ENCODE assay signal across 9 mouse cellular contexts in genomic region chr2:76618078-76618477, GRCm38 (mm10). TPM values are rescaled to one million over a fixed set of nuclear protein-coding genes. Genes with fewer than 3 reads are reported as not detected.
DNase-seq lines count a peak whose midpoint lies in the region; ATAC-seq and TF ChIP-seq lines count a peak whose summit lies in the region.
"Had no signal": no experiment of that assay in that cellular context is flagged by ENCODE, and none has a peak within 500 bp of the region (broad histone marks: within the 10 kb centered on the region; RNA-seq: fewer than 3 reads in every experiment).

No protein-coding gene starts in this region.

- H3K9ac ChIP-seq in limb, embryonic 11.5 days (ENCODE audit: low read length): no peak overlapping the region
- H3K9ac ChIP-seq: limb, embryonic 15.5 days had no signal

- no peak overlapping the region for H3K4me3 ChIP-seq in limb, embryonic 11.5 days (ENCODE audit: low read depth, low read length)
- no peak overlapping the region for H3K4me3 ChIP-seq in limb, embryonic 10.5 days
- H3K4me3 ChIP-seq in G1E (ENCODE audit: low read depth, low read length): no peak overlapping the region
- H3K4me3 ChIP-seq: limb, embryonic 15.5 days had no signal

- no peak for TF ChIP-seq CTCF in G1E (IDR thresholded peaks at IDR 0.05; ENCODE audit: low read depth, low read length)

- 52% methylated on average over 1 of the region's 1 CpGs for WGBS in limb, embryonic 11.5 days
- WGBS in limb, embryonic 10.5 days: 61% methylated on average over 1 of the region's 1 CpGs

- no peaks in the 10 kb centered on the region for H3K36me3 ChIP-seq in limb, embryonic 11.5 days (ENCODE audit: control insufficient read depth, insufficient read depth, low read length)
- H3K36me3 ChIP-seq in limb, embryonic 10.5 days: peaks cover 7% of the 10 kb centered on the region
- H3K36me3 ChIP-seq in G1E (replicated peaks): no peaks in the 10 kb centered on the region

- H3K4me1 ChIP-seq in limb, embryonic 11.5 days (ENCODE audit: control insufficient read depth, insufficient read depth, low read length): no peaks in the 10 kb centered on the region
- peaks cover 4% of the 10 kb centered on the region; the same call in 1 of the 2 replicates for H3K4me1 ChIP-seq in limb, embryonic 10.5 days
- H3K4me1 ChIP-seq in G1E (ENCODE audit: insufficient read depth, low read depth, low read length): no peaks in the 10 kb centered on the region
- H3K4me1 ChIP-seq: limb, embryonic 15.5 days had no signal

- intact Hi-C loops in left cerebral cortex, postnatal 14 days (cut with DNase I): loop anchor here (1.0 kb wide), 1 partner anchor 249 kb away; the partner anchor contains the start of gene Rbm45

- H3K9me3 ChIP-seq in limb, embryonic 11.5 days (ENCODE audit: control insufficient read depth, low read length): no peaks in the 10 kb centered on the region
- H3K9me3 ChIP-seq in limb, embryonic 10.5 days (replicated peaks): no peaks in the 10 kb centered on the region
- no peaks in the 10 kb centered on the region for H3K9me3 ChIP-seq in G1E (replicated peaks)
- H3K9me3 ChIP-seq: limb, embryonic 15.5 days had no signal

- DNase-seq in limb, embryonic 11.5 days (ENCODE audit: low spot score): peak; percentile 41
- DNase-seq in limb, embryonic 10.5 days (ENCODE audit: low spot score): no peak
- no peak for DNase-seq in G1E (ENCODE audit: low spot score)
- DNase-seq in cerebellum, adult 11 months: peak; percentile 15
- DNase-seq in frontal cortex, postnatal 36 days (ENCODE audit: low spot score in 2 of 2): peak; percentile 14 to 53
- peak; percentile 41 to 67 for DNase-seq in left cerebral cortex, postnatal 14 days (ENCODE audit: low spot score in 2 of 2)
- peak; percentile 87 for DNase-seq in retina, embryonic 14.5 days (ENCODE audit: low spot score)

- H3K27me3 ChIP-seq in limb, embryonic 11.5 days (ENCODE audit: control insufficient read depth, insufficient read depth, low read length): no peaks in the 10 kb centered on the region
- no peaks in the 10 kb centered on the region for H3K27me3 ChIP-seq in limb, embryonic 10.5 days (ENCODE audit: low read depth, poor library complexity, severe bottlenecking)
- H3K27me3 ChIP-seq in G1E (ENCODE audit: insufficient read depth, low read length): no peaks in the 10 kb centered on the region
- H3K27me3 ChIP-seq: limb, embryonic 15.5 days had no signal

- no peak for ATAC-seq in limb, embryonic 11.5 days (ENCODE audit: insufficient number of reproducible peaks, low FRiP score, low TSS enrichment, low read depth)
- peak; percentile 28; the same call in 1 of the 2 replicates for ATAC-seq in G1E (ENCODE audit: extremely low read depth, insufficient number of reproducible peaks, low FRiP score, poor library complexity, severe bottlenecking)
- ATAC-seq in erythroid progenitor cell, adult 5-6 weeks (replicated peaks; ENCODE audit: low FRiP score, poor library complexity, severe bottlenecking): no peak

- no peak overlapping the region for H3K27ac ChIP-seq in limb, embryonic 11.5 days (replicated peaks; ENCODE audit: low read depth, low read length)
- no peak overlapping the region for H3K27ac ChIP-seq in limb, embryonic 10.5 days
- H3K27ac ChIP-seq: limb, embryonic 15.5 days had no signal

- no peak overlapping the region for H3K4me2 ChIP-seq in limb, embryonic 11.5 days (ENCODE audit: low read depth, severe bottlenecking)
- H3K4me2 ChIP-seq: limb, embryonic 15.5 days had no signal

RNA-seq across cellular contexts. Expression of gene Prkra, which starts 29.7 kb away (rescaled TPM):
- 99.7 and 100 TPM in 2 replicates for polyA plus RNA-seq in limb, embryonic 11.5 days (2014; fragmentation: Nextera tagmentation; extraction: Ambion mirVana)
- 76.4 and 91.0 TPM in 2 replicates for polyA plus RNA-seq in limb, embryonic 10.5 days (2016; fragmentation: Nextera tagmentation; extraction: Ambion mirVana)
- total RNA-seq in G1E (2014; fragmentation: Nextera tagmentation) (18.6 and 24.2 TPM in 2 replicates), G1E (2017) (21.3 and 23.1 TPM in 2 replicates)
- 7.4 and 9.6 TPM in 2 replicates for polyA plus RNA-seq in G1E (2012)
- total RNA-seq in left cerebral cortex, postnatal 14 days (2021): 10 to 100 TPM; 14.6 to 18.8 TPM
- 2.2 and 6.3 TPM in 2 replicates for total RNA-seq in erythroid progenitor cell, adult 5-6 weeks (2015; ENCODE audit: low replicate concordance)
- 1.7 TPM in 2 replicates for total RNA-seq in erythroid progenitor cell, adult 5-6 weeks (2017; ENCODE audit: low replicate concordance)

RNA-seq across cellular contexts. Expression of gene Pjvk, which starts 30.2 kb away (rescaled TPM):
- polyA plus RNA-seq in limb, embryonic 11.5 days (2014; fragmentation: Nextera tagmentation; extraction: Ambion mirVana): 0.48 and 0.92 TPM in 2 replicates
- polyA plus RNA-seq in limb, embryonic 10.5 days (2016; fragmentation: Nextera tagmentation; extraction: Ambion mirVana): 0.65 and 1.0 TPM in 2 replicates
- total RNA-seq in G1E (2014; fragmentation: Nextera tagmentation): not detected in 2 replicates
- total RNA-seq in G1E (2017): 0.27 TPM in 1 of 2 replicates, not detected in the other
- polyA plus RNA-seq in G1E (2012): not detected in 2 replicates
- not detected for total RNA-seq in left cerebral cortex, postnatal 14 days (2021)
- total RNA-seq in erythroid progenitor cell, adult 5-6 weeks (2015; ENCODE audit: low replicate concordance): not detected in 2 replicates
- not detected in 2 replicates for total RNA-seq in erythroid progenitor cell, adult 5-6 weeks (2017; ENCODE audit: low replicate concordance)

RNA-seq across cellular contexts. Expression of gene Fkbp7, which starts 54.8 kb away (rescaled TPM):
- polyA plus RNA-seq in limb, embryonic 11.5 days (2014; fragmentation: Nextera tagmentation; extraction: Ambion mirVana): 44.8 and 46.0 TPM in 2 replicates
- polyA plus RNA-seq in limb, embryonic 10.5 days (2016; fragmentation: Nextera tagmentation; extraction: Ambion mirVana): 22.0 and 31.4 TPM in 2 replicates
- 9.9 and 18.1 TPM in 2 replicates for total RNA-seq in G1E (2014; fragmentation: Nextera tagmentation)
- 3.1 and 5.3 TPM in 2 replicates for total RNA-seq in G1E (2017)
- 0.19 and 0.29 TPM in 2 replicates for polyA plus RNA-seq in G1E (2012)
- total RNA-seq in left cerebral cortex, postnatal 14 days (2021): 1 to 10 TPM; 3.8 to 4.2 TPM
- total RNA-seq in erythroid progenitor cell, adult 5-6 weeks (2015; ENCODE audit: low replicate concordance): 7.5 TPM in 1 of 2 replicates, not detected in the other
- total RNA-seq in erythroid progenitor cell, adult 5-6 weeks (2017; ENCODE audit: low replicate concordance): 3.0 TPM in 1 of 2 replicates, not detected in the other

RNA-seq across cellular contexts. Expression of gene Plekha3, which starts 57.0 kb away (rescaled TPM):
- polyA plus RNA-seq in limb, embryonic 11.5 days (2014; fragmentation: Nextera tagmentation; extraction: Ambion mirVana): 11.7 and 12.3 TPM in 2 replicates
- polyA plus RNA-seq in limb, embryonic 10.5 days (2016; fragmentation: Nextera tagmentation; extraction: Ambion mirVana): 12.4 and 12.6 TPM in 2 replicates
- 28.8 and 30.5 TPM in 2 replicates for total RNA-seq in G1E (2014; fragmentation: Nextera tagmentation)
- total RNA-seq in G1E (2017): 18.5 and 24.6 TPM in 2 replicates
- polyA plus RNA-seq in G1E (2012): 2.7 and 3.3 TPM in 2 replicates
- total RNA-seq in left cerebral cortex, postnatal 14 days (2021): 10 to 100 TPM; 25.9 to 29.1 TPM
- 7.2 and 11.3 TPM in 2 replicates for total RNA-seq in erythroid progenitor cell, adult 5-6 weeks (2015; ENCODE audit: low replicate concordance)
- 2.1 and 2.6 TPM in 2 replicates for total RNA-seq in erythroid progenitor cell, adult 5-6 weeks (2017; ENCODE audit: low replicate concordance)

Comparison
In these comparisons a context has a peak if more than half of its experiments do, and no peak if none do; other contexts are left out.
1. DNase-seq: peak in limb, embryonic 11.5 days (single experiment), cerebellum, adult 11 months (single experiment), frontal cortex, postnatal 36 days (2 of 2), left cerebral cortex, postnatal 14 days (2 of 2) and retina, embryonic 14.5 days (single experiment); none in limb, embryonic 10.5 days (single experiment) and G1E (single experiment).